Mouse (Mus musculus) urinary bladder, postnatal 25 days (tissue): ENCODE data around the gene Map4k4.

Experiments used
- DNase-seq: peaks from one replicate; pipeline ENCODE4 v3.0.0; 2022; ENCODE audit warnings: low spot score

The Map4k4 gene

GRCm38 (mm10) chr1:39963821-39964220 lies 63.1 kb downstream of the Map4k4 start:
- DNase-seq, result no peak

- no peak for DNase-seq
These were observed 63.7 kb downstream of the Map4k4 start for GRCm38 (mm10) chr1:39964427-39964826.

DNA sequence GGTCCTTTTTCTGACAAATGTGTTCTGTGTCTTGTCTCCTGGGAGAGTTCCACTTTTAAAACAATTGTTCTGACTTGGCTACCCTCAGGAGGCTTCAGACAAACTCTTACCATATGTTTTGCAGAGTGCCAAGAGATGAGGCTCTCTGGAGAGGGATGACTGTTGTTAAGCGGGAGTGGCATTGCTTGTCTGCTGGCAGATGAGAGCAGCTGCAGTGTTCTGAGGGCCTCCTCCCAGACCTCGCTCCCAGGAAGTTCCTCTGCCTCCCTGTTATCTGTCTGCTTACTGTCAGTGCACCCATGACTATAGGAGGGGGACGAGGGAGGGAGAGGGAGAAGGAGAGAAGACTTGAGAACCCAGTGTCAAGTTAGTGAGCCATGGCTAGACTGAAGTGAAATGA lies 64.7 kb downstream of the Map4k4 start:
- DNase-seq, result no peak

DNA sequence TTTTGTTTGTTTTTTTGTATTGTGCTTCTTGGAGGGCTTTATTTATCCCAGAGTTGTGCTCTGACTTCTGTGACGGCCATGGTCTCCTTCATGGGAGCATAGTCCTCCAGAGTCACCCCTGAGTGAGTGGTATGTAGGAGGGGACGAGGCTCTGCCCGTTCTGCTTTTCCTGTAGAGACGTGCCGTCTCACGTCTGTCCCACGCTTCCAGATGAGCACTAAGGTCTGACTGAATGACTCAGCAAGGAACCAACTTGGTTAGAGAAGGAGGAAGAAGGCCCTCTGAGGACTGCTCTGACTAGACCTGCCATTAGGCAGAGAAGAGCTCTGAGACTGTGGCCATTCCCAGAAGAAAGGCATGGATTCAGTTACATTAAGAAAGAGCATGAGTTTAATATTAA lies 68.3 kb downstream of the Map4k4 start:
- no peak for DNase-seq

DNA sequence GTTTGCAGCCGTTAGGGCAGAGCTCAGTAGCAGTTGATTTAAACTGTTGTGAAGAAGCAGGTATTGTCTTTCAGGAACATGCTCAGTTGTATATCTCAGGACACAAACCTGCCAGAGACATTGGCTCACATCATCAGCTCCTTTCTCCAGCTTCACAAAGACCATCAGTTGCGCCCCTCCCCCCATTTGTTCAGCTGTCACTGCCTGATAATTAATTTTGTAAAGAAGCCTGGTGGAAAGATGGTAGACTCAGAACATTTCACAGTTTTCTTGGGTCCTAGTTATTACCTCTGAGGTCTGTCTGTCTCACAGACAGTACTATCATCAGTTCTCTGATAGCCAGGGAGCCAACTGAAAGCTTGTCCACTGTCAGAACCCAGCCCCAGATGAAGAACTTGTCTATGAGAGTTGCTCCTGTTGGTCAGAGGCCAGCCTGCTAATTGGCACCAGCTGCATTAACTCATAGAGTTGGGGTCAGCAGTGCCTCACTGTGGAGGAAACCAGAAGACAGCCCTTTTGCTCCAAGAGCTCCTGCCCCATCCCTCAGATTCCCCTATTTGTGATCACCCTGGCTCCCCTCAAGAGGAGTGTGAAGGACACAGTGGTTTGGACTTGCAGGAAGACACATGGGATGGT lies 69.2 kb downstream of the Map4k4 start:
- DNase-seq, result no peak

- DNase-seq, result no peak
These were observed 71.7 kb downstream of the Map4k4 start for GRCm38 (mm10) chr1:39972411-39972810.

DNA sequence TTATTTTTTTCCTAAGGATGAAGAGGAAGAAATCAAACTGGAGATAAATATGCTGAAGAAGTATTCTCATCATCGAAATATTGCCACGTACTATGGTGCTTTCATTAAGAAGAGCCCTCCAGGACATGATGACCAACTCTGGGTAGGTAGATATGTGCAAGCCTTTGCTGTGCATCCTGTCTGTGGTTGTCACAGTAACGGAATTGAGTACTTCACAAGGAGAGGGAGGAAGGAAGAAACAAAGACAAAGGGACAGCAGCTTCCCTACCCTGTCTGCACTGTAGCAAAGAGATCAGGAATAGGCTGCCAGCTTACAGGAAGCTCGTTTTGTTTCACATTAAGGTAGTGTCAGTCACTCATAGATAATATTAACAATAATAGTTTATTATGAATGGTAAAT lies 73.2 kb downstream of the Map4k4 start:
- no peak for DNase-seq

GRCm38 (mm10) chr1:39975005-39975404 lies 74.3 kb downstream of the Map4k4 start:
- no peak for DNase-seq

DNA sequence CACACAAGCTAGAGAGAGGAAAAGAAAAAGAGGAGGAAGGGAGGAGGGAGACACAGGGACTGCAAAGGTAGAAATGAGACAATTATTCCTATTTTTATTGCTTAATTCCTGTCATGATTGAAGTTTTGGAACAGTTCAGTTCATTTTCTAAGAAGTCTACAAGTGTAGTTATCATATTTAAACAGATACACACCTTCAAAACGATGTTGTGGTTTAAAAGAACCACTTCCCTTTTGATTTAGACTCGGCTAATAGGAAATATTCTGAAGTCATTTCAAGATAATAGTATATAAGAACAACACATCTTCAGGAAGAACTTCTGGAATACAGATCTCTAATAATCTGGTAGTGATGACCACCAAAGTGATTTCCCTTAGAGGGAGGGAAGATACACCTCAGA lies 75.4 kb downstream of the Map4k4 start:
- no peak for DNase-seq

GRCm38 (mm10) chr1:39976847-39977744 lies 76.4 kb downstream of the Map4k4 start:
- no peak for DNase-seq

DNA sequence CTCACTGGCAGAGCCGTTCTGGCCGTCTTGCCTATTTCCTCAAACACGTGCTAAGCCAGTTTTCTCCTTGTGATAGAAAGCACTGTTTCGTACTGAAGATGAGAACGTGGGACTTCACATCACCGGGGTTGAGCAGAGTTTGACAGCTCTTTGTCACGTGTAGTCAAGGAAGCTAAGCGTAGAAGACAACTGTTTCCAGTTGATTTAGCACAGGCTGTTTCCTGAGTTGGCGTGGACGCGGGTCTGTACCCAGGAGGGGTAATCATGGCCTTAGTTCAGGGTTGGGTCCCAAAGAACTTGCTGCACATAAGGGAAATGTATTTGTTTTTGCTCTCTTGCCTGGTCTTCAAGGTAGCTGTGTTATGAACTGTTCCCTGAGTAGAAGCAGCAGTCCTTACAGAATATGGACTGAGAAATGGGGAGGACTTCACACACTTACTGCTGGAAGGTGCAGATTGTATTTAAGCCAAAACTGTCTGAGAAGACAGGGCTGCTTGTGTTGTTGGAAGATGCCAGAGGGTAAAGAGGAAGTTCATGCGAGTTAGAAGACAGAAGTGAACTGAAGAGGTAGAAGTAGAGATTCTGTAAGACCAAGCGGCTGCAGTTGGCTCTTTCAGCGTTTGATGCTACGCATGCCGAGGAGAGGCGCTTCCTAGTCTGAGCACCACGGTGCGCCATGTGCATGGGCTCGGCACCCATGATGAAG lies 78.2 kb downstream of the Map4k4 start:
- no peak for DNase-seq

GRCm38 (mm10) chr1:39980314-39981290 lies 79.9 kb downstream of the Map4k4 start:
- DNase-seq, result no peak

GRCm38 (mm10) chr1:39981970-39982369 lies 81.3 kb downstream of the Map4k4 start:
- DNase-seq, result no peak

DNA sequence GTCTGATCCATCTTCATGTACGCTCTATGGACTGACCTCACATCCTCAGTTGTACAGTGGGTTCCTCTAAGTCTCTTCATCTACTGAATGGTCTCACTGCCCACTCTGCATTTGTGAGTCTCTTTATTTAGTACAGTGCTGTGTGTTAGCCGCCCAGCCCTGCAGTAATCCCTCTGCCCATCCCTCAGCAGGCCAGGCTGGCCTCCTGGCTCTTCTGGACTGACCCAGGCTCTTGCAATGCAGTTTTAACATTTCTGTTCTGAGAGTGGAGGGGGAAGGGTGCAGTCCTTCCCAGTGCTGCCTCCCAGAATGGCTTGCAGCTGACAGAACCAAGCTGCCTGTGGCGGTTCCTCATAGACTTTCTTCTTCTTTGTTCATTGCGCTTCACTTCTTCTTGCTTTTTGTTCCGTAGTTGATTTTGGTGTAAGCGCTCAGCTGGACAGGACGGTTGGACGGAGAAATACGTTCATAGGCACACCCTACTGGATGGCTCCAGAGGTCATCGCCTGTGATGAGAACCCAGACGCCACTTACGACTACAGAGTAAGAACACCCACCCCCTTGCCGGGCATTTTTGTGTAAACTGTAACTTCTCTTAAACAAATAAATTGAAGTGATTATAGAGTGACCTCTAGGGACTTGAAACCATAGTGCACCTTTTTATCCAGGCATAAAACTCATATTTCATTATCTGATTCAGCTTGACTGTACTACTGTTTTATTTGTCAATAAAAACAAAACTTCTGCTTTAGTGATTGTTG lies 82.2 kb downstream of the Map4k4 start:
- no peak for DNase-seq

GRCm38 (mm10) chr1:39984331-39984730 lies 83.6 kb downstream of the Map4k4 start:
- DNase-seq, result no peak

DNA sequence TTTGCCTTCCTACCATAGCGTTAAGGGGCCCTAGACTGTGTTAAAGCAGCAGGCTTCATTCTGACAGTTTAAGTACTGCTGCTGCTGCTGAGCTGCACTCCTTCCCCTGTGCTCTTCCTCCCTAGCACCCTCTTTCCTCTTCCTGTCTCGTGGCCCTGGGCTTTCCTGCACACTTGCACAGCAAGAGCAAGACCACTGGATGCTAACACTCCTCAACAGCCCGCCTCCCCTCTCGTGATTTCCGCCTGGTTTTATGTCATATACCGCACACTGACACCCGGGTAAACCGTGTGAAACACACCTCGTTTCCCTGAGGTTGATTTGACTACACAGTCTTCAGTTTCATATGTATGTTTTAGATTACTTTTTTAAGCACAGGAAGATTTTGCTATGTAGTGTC lies 86.1 kb downstream of the Map4k4 start:
- no peak for DNase-seq

GRCm38 (mm10) chr1:39988841-39989240 lies 88.1 kb downstream of the Map4k4 start:
- DNase-seq, result no peak

DNA sequence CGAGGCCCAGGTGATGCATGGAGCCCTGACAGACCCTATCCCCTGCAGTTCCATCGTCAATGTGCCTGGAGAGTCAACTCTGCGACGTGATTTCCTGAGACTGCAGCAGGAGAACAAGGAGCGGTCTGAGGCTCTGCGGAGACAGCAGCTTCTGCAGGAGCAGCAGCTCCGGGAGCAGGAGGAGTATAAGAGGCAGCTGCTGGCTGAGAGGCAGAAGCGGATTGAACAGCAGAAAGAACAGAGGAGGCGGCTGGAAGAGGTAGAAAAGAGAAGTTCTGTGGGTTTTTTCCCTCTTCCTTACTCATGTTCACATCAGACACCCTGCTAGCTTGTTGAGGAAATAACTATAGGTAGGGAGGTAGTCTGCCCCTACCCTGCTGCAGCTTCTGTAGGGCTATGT lies 89.3 kb downstream of the Map4k4 start:
- DNase-seq, result no peak

DNA sequence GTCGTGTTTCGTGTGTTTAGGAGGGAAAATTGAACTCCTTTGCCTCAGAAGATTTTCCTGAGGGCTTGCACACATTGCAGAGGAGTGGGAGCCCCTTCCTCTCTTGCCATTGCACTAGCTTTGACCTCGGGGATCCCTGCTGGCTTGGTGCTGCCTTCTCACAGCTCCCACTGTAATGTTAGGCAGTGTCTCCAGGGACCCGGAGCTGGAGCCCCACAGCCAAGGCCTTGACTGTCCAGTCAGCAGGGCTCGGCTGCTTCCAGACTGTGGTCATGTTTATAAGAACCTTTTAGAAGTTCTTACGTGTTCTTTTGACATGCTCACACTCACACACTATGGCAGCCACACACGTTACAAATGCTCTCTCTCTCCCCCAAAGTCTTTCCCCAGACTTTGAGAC lies 93.2 kb downstream of the Map4k4 start:
- no peak for DNase-seq

DNA sequence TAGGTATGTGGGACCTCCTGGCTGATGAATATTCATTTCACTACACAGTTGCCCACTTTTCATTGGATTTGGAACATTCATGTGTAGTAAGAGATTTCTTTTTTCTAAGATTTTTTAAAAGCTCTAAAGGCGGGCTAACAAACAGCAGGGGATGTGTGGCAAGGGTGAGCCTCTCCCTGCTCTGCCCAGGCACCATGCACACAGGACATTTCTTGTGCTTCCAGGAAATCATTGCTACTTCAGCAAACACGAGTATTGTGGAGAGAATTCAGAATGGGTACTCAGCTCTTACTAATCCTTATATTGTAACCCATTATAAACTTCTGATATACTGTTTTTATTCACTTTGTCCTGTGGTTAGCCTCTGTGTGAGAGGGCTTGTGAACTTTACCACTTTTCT lies 94.9 kb downstream of the Map4k4 start:
- no peak for DNase-seq

DNA sequence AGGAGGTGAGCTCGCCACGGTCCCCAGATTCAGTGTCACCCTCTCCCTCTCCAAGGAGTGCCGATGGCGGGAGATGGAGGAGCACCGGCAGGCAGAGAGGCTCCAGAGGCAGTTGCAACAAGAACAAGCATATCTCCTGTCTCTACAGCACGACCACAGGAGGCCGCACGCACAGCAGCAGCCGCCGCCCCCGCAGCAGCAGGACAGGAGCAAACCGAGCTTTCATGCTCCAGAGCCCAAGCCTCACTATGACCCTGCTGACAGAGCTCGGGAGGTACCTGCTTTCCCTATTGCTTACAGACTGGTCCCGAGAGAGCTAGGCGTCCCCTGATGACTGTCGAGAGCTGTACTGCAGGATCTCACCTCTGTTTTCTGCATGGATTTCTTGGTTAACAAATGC lies 99.8 kb downstream of the Map4k4 start:
- no peak for DNase-seq
